Mouse (Mus musculus) layer of hippocampus, adult 9-10 months (tissue): Measurements from ENCODE around the gene Rab8b.

Source experiments
- DNase-seq: peaks from one replicate; pipeline ENCODE4 v3.0.0; 2022; ENCODE audit warnings: low spot score

The Rab8b gene

GRCm38 (mm10) chr9:66919382-66919971 lies at the start of gene Rab8b:
Gene Rab8b (minus strand): TSS chr9:66919687.
- DNase-seq, result peak; percentile 88

DNA sequence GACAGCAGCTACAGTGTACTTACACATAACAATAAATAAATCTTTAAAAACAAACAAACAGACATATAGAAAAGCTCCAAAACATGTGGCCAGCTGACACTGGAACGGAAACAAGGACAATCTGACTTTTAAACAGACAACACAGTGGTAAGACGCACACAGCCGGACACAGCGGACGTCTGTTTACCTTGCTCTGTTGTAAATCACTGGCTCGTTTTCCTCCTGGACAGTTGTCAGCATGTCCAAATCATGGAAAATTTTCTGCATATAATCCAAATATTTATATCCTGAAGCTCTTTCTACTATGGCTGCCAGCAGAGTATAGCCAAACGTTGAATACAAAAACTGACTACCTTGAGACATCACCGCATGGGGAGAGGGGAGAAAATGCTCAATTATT lies 48.0 kb upstream of the Rab8b start:
- no peak for DNase-seq

- no peak for DNase-seq
Observed at GRCm38 (mm10) chr9:66961478-66961877, 42.0 kb upstream of the Rab8b start.

DNA sequence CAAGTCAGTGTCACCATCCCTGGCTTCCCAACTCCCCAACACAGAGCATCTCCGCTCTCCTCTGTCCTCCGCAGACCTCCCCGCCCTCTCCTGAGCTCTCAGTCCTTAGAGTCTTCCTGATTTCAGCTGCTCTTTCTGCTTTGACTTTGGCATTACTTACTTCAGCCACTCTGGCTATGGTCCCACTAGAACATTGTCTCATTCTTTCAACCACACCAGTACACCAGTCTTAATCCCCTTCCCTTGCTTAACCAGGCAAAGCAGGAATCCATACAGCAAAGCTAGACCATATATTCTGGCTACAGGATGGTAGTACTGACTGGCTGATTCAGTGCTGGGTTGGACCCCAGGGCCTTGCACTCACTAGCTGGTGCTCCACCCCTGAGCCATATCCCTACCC lies 38.0 kb upstream of the Rab8b start:
- no peak for DNase-seq

- no peak for DNase-seq
Observed at GRCm38 (mm10) chr9:66952886-66953285, 33.4 kb upstream of the Rab8b start.

DNA sequence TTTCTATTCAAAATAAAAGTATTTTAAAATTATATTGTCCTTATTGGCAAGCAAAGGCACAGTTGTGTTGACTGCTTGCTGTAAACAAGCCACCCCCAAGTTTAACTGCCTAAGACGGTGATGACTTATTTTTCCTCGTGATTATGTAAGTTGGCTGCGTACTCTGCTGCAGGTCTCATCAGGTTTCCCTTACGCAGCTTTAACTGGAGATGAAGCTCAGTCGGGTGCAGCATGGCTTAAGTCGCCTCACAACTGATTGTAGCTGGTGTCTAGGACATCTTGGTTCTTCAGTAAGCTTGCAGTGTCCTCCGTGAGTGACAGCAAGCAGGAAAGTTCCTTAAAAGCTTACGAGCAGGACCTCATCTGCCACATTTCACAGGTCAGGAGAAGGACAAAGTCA lies 32.8 kb upstream of the Rab8b start:
- no peak for DNase-seq

GRCm38 (mm10) chr9:66948536-66948935 lies 29.0 kb upstream of the Rab8b start:
- no peak for DNase-seq

GRCm38 (mm10) chr9:66945647-66946641 lies 26.5 kb upstream of the Rab8b start, which contains the start of gene Rps27l:
Gene Rps27l (plus strand): TSS chr9:66946086.
- peak; percentile 76 for DNase-seq

DNA sequence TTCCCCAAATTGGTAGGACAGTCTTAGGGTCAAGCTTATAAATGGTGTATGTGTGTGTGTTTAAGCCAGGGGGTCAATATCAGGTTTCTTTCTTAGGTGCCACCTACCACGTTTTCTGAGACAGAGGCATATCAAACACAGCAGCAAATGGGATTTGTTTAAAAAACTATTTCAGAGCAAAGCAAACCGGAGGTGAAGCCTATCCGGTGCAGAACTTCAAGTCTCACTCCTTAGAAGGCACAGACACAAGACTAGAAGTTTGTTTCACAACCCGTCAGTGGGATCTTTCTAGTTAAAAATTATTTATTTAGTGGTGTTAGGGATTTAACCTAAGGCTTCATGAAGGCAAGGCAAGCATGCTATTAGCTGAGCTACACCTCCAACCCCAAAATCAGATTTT lies 25.7 kb upstream of the Rab8b start:
- no peak for DNase-seq

GRCm38 (mm10) chr9:66938836-66939235 lies 19.3 kb upstream of the Rab8b start:
- no peak for DNase-seq

- DNase-seq, result no peak
Observed at GRCm38 (mm10) chr9:66937507-66937906, 18.0 kb upstream of the Rab8b start.

GRCm38 (mm10) chr9:66933869-66934808 lies 14.7 kb upstream of the Rab8b start:
- no peak for DNase-seq

- DNase-seq, result no peak
Observed at GRCm38 (mm10) chr9:66930351-66930750, 10.9 kb upstream of the Rab8b start.

GRCm38 (mm10) chr9:66927696-66928402 lies 8.4 kb upstream of the Rab8b start:
- DNase-seq, result peak; percentile 66

DNA sequence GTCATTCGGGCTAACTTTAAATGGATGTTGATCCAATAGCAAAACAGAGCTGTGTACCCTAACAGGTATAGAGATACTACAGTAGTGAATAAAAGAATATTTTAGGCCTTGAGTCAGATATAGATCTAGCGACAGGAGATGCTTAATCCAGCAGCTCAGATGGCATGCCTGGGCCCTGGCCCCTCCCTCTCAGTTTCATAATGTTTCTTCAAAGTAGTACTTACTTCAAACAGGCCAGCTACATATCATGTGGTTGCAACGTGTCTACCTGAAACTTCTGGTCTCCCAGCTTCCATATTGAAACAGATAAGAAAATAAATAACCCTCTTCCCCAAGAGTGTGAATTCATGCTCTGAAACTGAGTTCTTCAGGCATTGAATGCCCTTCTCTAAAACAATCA lies 6.4 kb upstream of the Rab8b start:
- no peak for DNase-seq

DNA sequence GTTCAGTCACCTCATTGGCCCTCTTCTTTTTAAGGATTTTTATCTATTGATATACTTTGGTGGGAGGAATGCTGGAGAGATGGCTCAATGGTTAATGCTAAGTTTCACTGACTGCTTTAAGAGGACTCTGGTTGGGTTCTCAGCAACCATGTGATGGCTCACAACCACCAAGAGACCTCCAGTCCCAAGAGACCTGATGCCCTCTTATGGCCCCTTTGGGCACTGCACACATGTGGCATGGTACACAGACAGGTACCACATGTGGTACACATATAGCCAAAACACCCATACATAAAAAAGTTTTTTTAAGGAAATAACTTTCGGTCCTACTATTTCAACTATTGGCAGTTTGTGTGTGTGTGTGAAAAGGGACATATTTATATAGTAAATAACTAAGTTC lies 2.6 kb upstream of the Rab8b start:
- DNase-seq, result no peak

- DNase-seq, result no peak
Observed at GRCm38 (mm10) chr9:66920488-66921279, 1.2 kb upstream of the Rab8b start.

- no peak for DNase-seq
Observed at GRCm38 (mm10) chr9:66919981-66920380, 494 bp upstream of the Rab8b start.

DNA sequence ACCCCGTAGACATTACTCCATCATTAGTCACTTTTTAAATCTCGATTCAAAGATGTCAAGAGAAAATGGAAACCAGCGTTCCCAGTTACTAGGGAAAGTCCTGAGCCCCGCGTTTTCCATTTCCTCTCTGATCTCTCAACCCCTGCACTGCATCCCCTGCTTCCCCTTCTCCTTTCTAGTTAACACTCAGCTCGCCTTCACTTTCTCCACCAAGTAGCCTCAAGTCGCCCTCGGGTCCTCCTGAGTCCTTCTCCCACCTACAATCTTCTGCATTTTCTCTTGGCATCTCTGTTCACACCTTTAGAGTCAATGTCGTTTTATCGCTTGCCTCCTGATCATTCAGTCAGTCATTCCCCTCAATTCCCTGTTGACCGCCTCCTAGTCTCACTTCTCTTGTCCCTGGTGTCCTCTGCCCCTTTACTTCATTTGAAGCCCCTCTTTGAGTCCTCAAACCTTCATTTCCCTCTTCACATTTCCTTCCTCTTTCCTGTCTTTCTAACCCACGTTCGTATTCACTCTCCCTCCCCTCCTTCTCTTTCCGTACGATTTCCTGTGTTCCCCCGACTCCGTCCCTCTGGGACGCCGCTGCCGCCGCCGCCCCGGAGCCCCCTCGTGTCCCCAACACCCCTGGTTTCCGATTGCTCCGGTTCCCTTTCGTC lies 686 bp downstream of the Rab8b start:
- no peak for DNase-seq

DNA sequence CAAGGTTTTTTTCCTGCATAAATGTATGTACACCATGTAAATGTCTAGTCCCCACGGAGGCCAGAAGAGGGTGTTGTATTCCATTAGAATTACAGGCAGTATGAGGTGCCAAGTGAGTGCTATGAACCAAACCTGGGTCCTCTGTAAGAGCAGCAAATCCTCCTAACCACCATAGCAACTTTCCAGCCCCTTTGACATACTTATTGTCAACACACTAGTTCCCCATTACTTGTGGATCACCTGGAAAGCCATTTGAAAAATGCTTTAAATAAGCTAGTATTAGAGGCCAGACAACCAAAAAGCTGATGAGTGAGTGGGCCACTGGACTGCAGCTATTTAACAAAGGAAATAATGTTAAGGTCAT lies 1.6 kb downstream of the Rab8b start:
- DNase-seq, result no peak
